Mouse (Mus musculus) spleen, adult 2 months (tissue): Measurements from ENCODE around the gene Gstcd. TPM values are rescaled to one million over a fixed set of nuclear protein-coding genes. Genes with fewer than 3 reads are reported as not detected.

Experiments used
- DNase-seq, 2 experiments: peaks; one replicate each; pipeline versions ENCODE4 v3.0.0 to v3.0.0-alpha.2; 2012 to 2021; ENCODE audit warnings: low spot score in 2 of 2, low read depth in 1 of 2
- H3K27ac ChIP-seq: fragments of 200-500 bp; 2 replicates; pipeline ENCODE4 v1.5.1; 2012; ENCODE audit warnings: low read length, inconsistent platforms; ENCODE audit not compliant: insufficient read depth
- H3K27me3 ChIP-seq: fragments of 200-500 bp; 2 replicates; pipeline ENCODE4 v1.6.1; 2012; ENCODE audit warnings: mild to moderate bottlenecking, moderate library complexity, low read length, inconsistent platforms; ENCODE audit not compliant: control insufficient read depth, insufficient read depth
- H3K36me3 ChIP-seq: fragments of 200-500 bp; 2 replicates; pipeline ENCODE4 v1.6.1; 2012; ENCODE audit warnings: mild to moderate bottlenecking, low read length, inconsistent platforms; ENCODE audit not compliant: control insufficient read depth, insufficient read depth
- H3K4me1 ChIP-seq: fragments of 200-500 bp; 2 replicates; pipeline ENCODE4 v1.6.1; 2011; ENCODE audit warnings: inconsistent platforms; ENCODE audit not compliant: control insufficient read depth, insufficient read depth, insufficient read length
- H3K4me3 ChIP-seq: fragments of 200-500 bp; 2 replicates; pipeline ENCODE4 v1.5.1; 2011; ENCODE audit warnings: mild to moderate bottlenecking, inconsistent platforms; ENCODE audit not compliant: insufficient read depth, insufficient read length; ENCODE audit errors: extremely low read depth
- CTCF ChIP-seq: fragments of 200-500 bp; IDR thresholded peaks from 2 replicates; pipeline ENCODE4 v1.5.1; 2011; ENCODE audit warnings: mild to moderate bottlenecking, inconsistent platforms; ENCODE audit not compliant: insufficient read depth, insufficient read length, insufficient replicate concordance; ENCODE audit errors: extremely low read depth
- POLR2A ChIP-seq: fragments of 200-500 bp; IDR thresholded peaks from 2 replicates; pipeline ENCODE4 v1.6.1; 2011; ENCODE audit warnings: low read depth, low read length, inconsistent platforms
- WGBS: fragments of 180-500 bp; shearing (Covaris S2); methylation state at CpG from one replicate; pipeline ENCODE4 v1.1.7; 2018; 5-methylcytosine and 5-hydroxymethylcytosine counted together
- polyA plus RNA-seq: library from polyadenylated mRNA; depleted of rRNA; stranded (reverse); fragments of >200 nt; gene quantifications from 2 replicates; pipeline ENCODE4 v1.2.3, GENCODE M21; 2012; rRNA removed

Gstcd gene
- 2.5 and 3.8 TPM in 2 replicates for polyA plus RNA-seq

DNA sequence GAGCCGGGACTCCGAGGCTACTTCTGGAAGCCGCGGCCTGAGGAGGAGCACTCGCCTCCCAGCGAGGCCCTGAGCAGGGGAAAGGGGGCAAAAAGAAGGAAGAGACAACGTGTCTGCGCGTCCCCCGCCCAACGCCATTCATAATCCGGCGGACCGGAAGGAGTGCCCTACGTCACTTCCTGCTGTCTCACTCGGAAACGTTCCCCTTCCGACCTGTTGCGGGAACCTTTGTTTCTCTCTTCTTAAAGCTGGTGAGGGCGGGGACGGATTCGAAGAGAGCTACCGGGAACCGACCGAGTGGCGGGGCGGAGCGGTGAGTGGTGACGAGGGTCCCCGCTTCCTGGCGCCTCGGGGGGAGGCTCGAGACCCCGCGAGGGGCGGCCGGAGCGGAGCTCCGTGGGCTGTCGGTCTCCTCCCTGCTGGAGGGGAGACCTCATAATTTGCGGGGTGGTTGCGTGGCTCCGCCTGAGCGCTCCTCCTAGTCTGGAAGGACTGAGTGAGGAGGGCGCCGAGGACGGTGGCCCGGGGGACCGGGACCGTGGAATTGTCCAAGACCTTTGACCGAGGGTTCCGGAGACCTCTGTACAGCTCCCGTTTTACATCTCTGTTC is at the start of gene Gstcd, which contains the start of gene Ints12:
TSS of gene Gstcd (minus strand) at position 370 of the 610 bp plus-strand sequence.
TSS of gene Ints12 (plus strand) at position 177 of the 610 bp plus-strand sequence.
- H3K27ac ChIP-seq: peak within 1 kb of the TSS; percentile 92
- no peaks in the 10 kb centered on the region for H3K27me3 ChIP-seq
- peaks cover 3% of the 10 kb centered on the region; the same call in 1 of the 2 replicates for H3K4me1 ChIP-seq
- H3K4me3 ChIP-seq: peak within 1 kb of the TSS; percentile 95
- TF ChIP-seq CTCF (no peak), POLR2A (peak; percentile 73)
- WGBS: under 1% methylated on average over 51 of the region's 53 CpGs
- no peaks in the 10 kb centered on the region for H3K36me3 ChIP-seq
- DNase-seq: peak; percentile 84 to 91

DNA sequence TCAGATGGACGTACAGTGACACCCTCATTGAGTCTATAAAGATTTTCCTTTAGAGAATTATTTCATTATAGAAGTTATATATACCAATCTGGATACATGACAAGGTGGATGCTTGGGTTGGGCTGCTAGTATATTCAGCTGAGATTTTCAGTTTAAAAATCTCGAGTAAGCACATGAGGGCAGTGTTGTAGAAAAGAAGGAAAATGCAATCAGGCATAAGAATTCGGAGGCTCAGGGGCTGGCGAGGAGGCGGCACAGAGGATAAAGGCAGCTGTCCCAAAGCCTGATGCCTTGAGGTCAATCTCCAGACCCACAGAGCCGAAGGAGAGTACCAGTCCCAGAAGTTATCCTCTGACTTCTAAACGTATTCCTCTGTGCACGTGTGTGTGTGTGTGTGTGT is 40.8 kb upstream of the Gstcd start:
- H3K36me3 ChIP-seq: no peaks in the 10 kb centered on the region
- no peaks in the 10 kb centered on the region for H3K4me1 ChIP-seq
- H3K27ac ChIP-seq: no peak overlapping the region
- no peak for DNase-seq
- TF ChIP-seq CTCF: no peak
- TF ChIP-seq POLR2A: no peak
- H3K27me3 ChIP-seq: no peaks in the 10 kb centered on the region
- WGBS: 81% methylated on average over 8 of the region's 8 CpGs
- no peak overlapping the region for H3K4me3 ChIP-seq

DNA sequence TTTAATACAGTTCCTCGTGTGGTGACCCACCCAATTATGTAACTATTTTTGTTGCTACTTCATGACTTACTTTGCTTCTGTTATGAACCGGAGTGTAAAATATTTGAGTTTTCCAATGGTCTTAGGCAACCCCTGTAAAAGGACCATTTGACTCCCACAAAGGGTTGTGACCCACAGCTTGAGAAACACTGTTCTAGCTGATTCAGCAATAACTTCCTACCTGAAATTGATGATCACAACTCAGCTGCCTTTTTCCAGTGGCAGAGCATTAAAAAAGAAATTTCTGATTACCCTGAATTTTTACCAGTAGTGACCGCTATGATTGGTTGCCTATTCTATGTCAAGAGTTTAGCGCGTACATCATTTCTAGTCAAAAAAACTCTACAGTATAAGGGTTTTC is 39.5 kb upstream of the Gstcd start:
- TF ChIP-seq CTCF (no peak), POLR2A (no peak)
- 96% methylated on average over 5 of the region's 5 CpGs for WGBS

DNA sequence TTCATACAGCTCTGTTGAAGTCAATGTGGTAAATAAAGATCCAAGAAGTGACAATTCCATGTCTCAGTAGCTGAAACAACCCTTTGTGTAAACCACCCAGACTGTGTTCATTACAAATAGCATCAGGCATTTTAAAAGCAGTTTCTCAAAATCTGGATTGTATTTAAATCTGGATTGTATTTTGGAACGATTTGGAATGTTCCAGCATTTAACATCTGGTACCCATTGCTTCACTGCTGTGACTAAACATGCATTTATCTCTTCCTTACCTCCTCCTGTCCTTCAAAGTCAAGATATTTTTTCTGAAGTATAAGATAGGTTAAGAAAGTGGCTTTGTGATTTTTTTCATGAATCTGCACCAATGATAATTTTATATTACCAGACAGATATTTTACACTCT is 21.4 kb upstream of the Gstcd start:
- no peak for DNase-seq
- 71% methylated on average over 1 of the region's 1 CpGs for WGBS
- TF ChIP-seq CTCF (no peak), POLR2A (no peak)
- Histone ChIP-seq H3K27me3 (no peaks in the 10 kb centered on the region), H3K4me3 (no peak overlapping the region), H3K4me1 (no peaks in the 10 kb centered on the region), H3K36me3 (peaks cover 9% of the 10 kb centered on the region), H3K27ac (no peak overlapping the region)

More for the DNA sequence above, 39.5 kb upstream of the Gstcd start:
- Histone ChIP-seq H3K4me3 (no peak overlapping the region), H3K27ac (no peak overlapping the region), H3K36me3 (no peaks in the 10 kb centered on the region), H3K4me1 (no peaks in the 10 kb centered on the region), H3K27me3 (no peaks in the 10 kb centered on the region)
- DNase-seq: no peak

DNA sequence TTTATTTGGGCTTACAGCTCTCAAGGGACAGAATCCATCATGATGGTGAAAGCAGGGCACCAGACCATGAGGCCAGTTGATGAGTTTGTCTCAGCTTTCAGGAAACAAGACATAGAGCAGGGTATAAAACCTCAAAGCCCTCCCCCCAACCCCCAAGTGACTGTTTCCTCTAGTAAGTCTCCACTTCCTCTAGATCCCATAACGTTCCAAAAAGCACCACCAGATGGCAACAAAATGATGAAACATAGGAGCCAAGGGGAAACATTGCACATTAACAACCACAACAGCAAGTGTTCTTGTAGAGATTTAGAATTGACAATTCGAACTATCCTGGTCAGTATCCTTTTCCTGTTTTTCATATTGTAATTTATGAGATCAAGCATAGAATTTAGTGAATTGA is 19.9 kb upstream of the Gstcd start:
- H3K27me3 ChIP-seq: no peaks in the 10 kb centered on the region
- WGBS: 32% methylated on average over 2 of the region's 2 CpGs
- TF ChIP-seq POLR2A (no peak), CTCF (no peak)
- peaks cover 16% of the 10 kb centered on the region for H3K36me3 ChIP-seq
- H3K4me3 ChIP-seq: no peak overlapping the region
- DNase-seq: no peak
- H3K4me1 ChIP-seq: no peaks in the 10 kb centered on the region
- H3K27ac ChIP-seq: no peak overlapping the region

DNA sequence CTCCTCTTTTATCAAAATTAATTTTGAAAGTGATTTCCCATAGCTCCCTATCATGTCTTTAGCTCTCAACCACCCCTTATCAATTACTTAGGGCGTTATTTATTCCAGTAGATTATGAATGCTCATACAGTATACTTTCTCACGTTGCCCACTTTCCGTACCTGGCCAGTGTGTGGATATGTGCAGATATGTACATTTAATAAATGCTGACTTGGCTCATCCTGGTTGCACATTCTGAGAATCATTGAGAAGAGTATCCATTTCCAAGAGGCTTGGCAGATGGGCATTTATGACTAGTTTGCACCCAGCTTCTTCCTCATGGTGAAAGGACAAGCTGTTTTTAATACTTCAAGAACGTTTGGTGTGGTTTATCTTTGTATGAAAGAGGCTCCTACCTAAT is 18.0 kb upstream of the Gstcd start:
- no peak for TF ChIP-seq CTCF
- TF ChIP-seq POLR2A: no peak
- WGBS: 92% methylated on average over 4 of the region's 4 CpGs
- H3K36me3 ChIP-seq: peaks cover 25% of the 10 kb centered on the region
- no peaks in the 10 kb centered on the region for H3K4me1 ChIP-seq
- H3K4me3 ChIP-seq: no peak overlapping the region
- DNase-seq: no peak
- H3K27me3 ChIP-seq: no peaks in the 10 kb centered on the region
- no peak overlapping the region for H3K27ac ChIP-seq

DNA sequence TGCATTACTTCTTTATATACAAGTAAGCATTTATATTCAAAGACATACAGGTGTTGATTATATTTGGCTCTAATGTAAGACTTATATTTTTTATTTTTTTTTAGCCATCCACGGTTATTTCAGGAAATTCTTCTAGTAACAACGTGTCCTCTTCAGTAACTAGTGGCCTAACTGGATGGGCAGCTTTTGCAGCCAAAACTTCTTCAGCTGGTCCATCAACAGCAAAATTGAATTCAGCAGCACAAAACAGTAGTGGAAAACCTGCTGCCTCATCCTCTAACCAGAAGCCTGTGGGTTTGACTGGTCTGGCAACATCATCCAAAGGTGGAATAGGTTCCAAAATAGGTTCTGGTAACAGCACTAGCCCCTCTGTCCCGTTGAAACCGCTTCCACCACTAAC is 16.9 kb upstream of the Gstcd start:
- no peak overlapping the region for H3K27ac ChIP-seq
- H3K4me1 ChIP-seq: no peaks in the 10 kb centered on the region
- H3K4me3 ChIP-seq: no peak overlapping the region
- 91% methylated on average over 4 of the region's 4 CpGs for WGBS
- TF ChIP-seq CTCF (no peak), POLR2A (no peak)
- no peaks in the 10 kb centered on the region for H3K27me3 ChIP-seq
- peaks cover 32% of the 10 kb centered on the region for H3K36me3 ChIP-seq
- DNase-seq: no peak
